Mouse (Mus musculus) neural tube, embryonic 14.5 days (tissue): Measurements from ENCODE around the gene Sncg. TPM values are rescaled to one million over a fixed set of nuclear protein-coding genes. Genes with fewer than 3 reads are reported as not detected.
A peak's percentile ranks its signal among the peaks of the same experiment; 100 is the strongest.

Source experiments
- ATAC-seq: fragments of 200-750 bp; cut with Nextera tagmentation; 2 replicates; pipeline ENCODE4 v1.8.0; 2017; ENCODE audit warnings: low read depth, mild to moderate bottlenecking, moderate TSS enrichment, moderate library complexity
- H3K27ac ChIP-seq: fragments of 300-500 bp; sonication (generic); 2 replicates; pipeline ENCODE4 v1.5.1; 2014; ENCODE audit warnings: low read depth, mild to moderate bottlenecking, control low read depth, low read length, moderate library complexity, mixed read lengths
- H3K27me3 ChIP-seq: fragments of 300-500 bp; sonication (generic); 2 replicates; pipeline ENCODE4 v1.6.1; 2014; ENCODE audit warnings: low read length; ENCODE audit not compliant: control insufficient read depth, insufficient read depth
- H3K36me3 ChIP-seq: fragments of 300-500 bp; sonication (generic); 2 replicates; pipeline ENCODE4 v1.6.1; 2014; ENCODE audit warnings: low read length, mixed read lengths; ENCODE audit not compliant: control insufficient read depth, insufficient read depth
- H3K4me1 ChIP-seq: fragments of 300-500 bp; sonication (generic); 2 replicates; pipeline ENCODE4 v1.6.1; 2014; ENCODE audit warnings: low read length; ENCODE audit not compliant: control insufficient read depth, insufficient read depth
- H3K4me2 ChIP-seq: fragments of 300-500 bp; sonication (generic); 2 replicates; pipeline ENCODE4 v1.6.1; 2014; ENCODE audit warnings: mild to moderate bottlenecking, low read depth, low read length, control low read depth
- H3K4me3 ChIP-seq: fragments of 300-500 bp; sonication (generic); 2 replicates; pipeline ENCODE4 v1.5.1; 2014; ENCODE audit warnings: low read depth, low read length, control low read depth, mixed read lengths
- H3K9ac ChIP-seq: fragments of 300-500 bp; sonication (generic); replicated peaks from 2 replicates; pipeline ENCODE4 v1.6.1; 2014; ENCODE audit warnings: low read depth, mild to moderate bottlenecking, control low read depth, low read length, mixed read lengths
- H3K9me3 ChIP-seq: fragments of 300-500 bp; sonication (generic); 2 replicates; pipeline ENCODE4 v1.6.1; 2016; ENCODE audit warnings: low read length; ENCODE audit not compliant: control insufficient read depth
- WGBS: fragments of 180-500 bp; shearing (Covaris S2); extraction: QIAGEN DNeasy Blood & Tissue Kit; methylation state at CpG from one replicate; pipeline ENCODE4 v1.1.7; 2014; 5-methylcytosine and 5-hydroxymethylcytosine counted together
- polyA plus RNA-seq: library from polyadenylated mRNA; unstranded; fragments of >200 nt; fragmentation: Nextera tagmentation; extraction: Ambion mirVana; gene quantifications from 2 replicates; pipeline ENCODE4 v1.2.1, GENCODE M21; 2014

Sncg gene
- polyA plus RNA-seq, 1 experiment from 2014 or later = 279 TPM

GRCm38 (mm10) chr14:34363490-34364253, 10.9 kb downstream of the Sncg start:
- Histone ChIP-seq H3K9me3 (no peaks in the 10 kb centered on the region), H3K36me3 (no peaks in the 10 kb centered on the region), H3K9ac (peak overlapping the region; percentile 54), H3K27ac (no peak overlapping the region; the same call in 1 of the 2 replicates), H3K4me1 (no peaks in the 10 kb centered on the region), H3K4me2 (peak overlapping the region; percentile 86), H3K4me3 (peak overlapping the region; percentile 37), H3K27me3 (no peaks in the 10 kb centered on the region)
- peak; percentile 85 for ATAC-seq
- WGBS = 1% methylated on average over 32 of the region's 32 CpGs

- ATAC-seq = peak; percentile 67; the same call in 1 of the 2 replicates
- Histone ChIP-seq H3K36me3 (no peaks in the 10 kb centered on the region), H3K4me1 (no peaks in the 10 kb centered on the region), H3K27me3 (no peaks in the 10 kb centered on the region), H3K4me3 (peak overlapping the region; percentile 37), H3K4me2 (peak overlapping the region; percentile 86), H3K9ac (peak overlapping the region; percentile 54; the same call in 1 of the 2 replicates), H3K9me3 (no peaks in the 10 kb centered on the region), H3K27ac (no peak overlapping the region)
- WGBS = 32% methylated on average over 18 of the region's 18 CpGs
Measured at GRCm38 (mm10) chr14:34362726-34363445, 11.7 kb downstream of the Sncg start.

- Histone ChIP-seq H3K27ac (no peak overlapping the region), H3K9me3 (no peaks in the 10 kb centered on the region), H3K9ac (no peak overlapping the region), H3K36me3 (no peaks in the 10 kb centered on the region), H3K27me3 (no peaks in the 10 kb centered on the region), H3K4me1 (no peaks in the 10 kb centered on the region), H3K4me3 (no peak overlapping the region), H3K4me2 (no peak overlapping the region)
- WGBS = 85% methylated on average over 4 of the region's 4 CpGs
- no peak for ATAC-seq
Measured at GRCm38 (mm10) chr14:34362135-34362534, 12.5 kb downstream of the Sncg start.

GRCm38 (mm10) chr14:34360251-34360650, 14.3 kb downstream of the Sncg start:
- no peak for ATAC-seq
- no peak overlapping the region for H3K9ac ChIP-seq
- no peaks in the 10 kb centered on the region for H3K36me3 ChIP-seq
- H3K4me2 ChIP-seq = no peak overlapping the region
- no peak overlapping the region for H3K27ac ChIP-seq
- 46% methylated on average over 6 of the region's 6 CpGs for WGBS
- no peaks in the 10 kb centered on the region for H3K9me3 ChIP-seq
- H3K4me1 ChIP-seq = no peaks in the 10 kb centered on the region
- H3K4me3 ChIP-seq = no peak overlapping the region
- H3K27me3 ChIP-seq = no peaks in the 10 kb centered on the region

- Histone ChIP-seq H3K4me3 (no peak overlapping the region), H3K9ac (no peak overlapping the region), H3K9me3 (no peaks in the 10 kb centered on the region), H3K36me3 (no peaks in the 10 kb centered on the region), H3K27ac (no peak overlapping the region), H3K4me1 (no peaks in the 10 kb centered on the region), H3K4me2 (no peak overlapping the region), H3K27me3 (no peaks in the 10 kb centered on the region)
- 55% methylated on average over 5 of the region's 5 CpGs for WGBS
- ATAC-seq = no peak
Measured at GRCm38 (mm10) chr14:34359676-34360244, 14.8 kb downstream of the Sncg start.

- no peak overlapping the region for H3K9ac ChIP-seq
- H3K4me1 ChIP-seq = no peaks in the 10 kb centered on the region
- no peak overlapping the region for H3K4me3 ChIP-seq
- H3K27me3 ChIP-seq = no peaks in the 10 kb centered on the region
- no peaks in the 10 kb centered on the region for H3K9me3 ChIP-seq
- no peaks in the 10 kb centered on the region for H3K36me3 ChIP-seq
- 84% methylated on average over 7 of the region's 7 CpGs for WGBS
- H3K27ac ChIP-seq = no peak overlapping the region
- H3K4me2 ChIP-seq = no peak overlapping the region
- ATAC-seq = no peak
Measured at GRCm38 (mm10) chr14:34357671-34358455, 16.7 kb downstream of the Sncg start.

- Histone ChIP-seq H3K4me2 (no peak within 1 kb of the TSS), H3K9me3 (no peaks in the 10 kb centered on the region), H3K27me3 (no peaks in the 10 kb centered on the region), H3K36me3 (no peaks in the 10 kb centered on the region), H3K27ac (no peak within 1 kb of the TSS), H3K4me1 (no peaks in the 10 kb centered on the region), H3K9ac (no peak within 1 kb of the TSS), H3K4me3 (no peak within 1 kb of the TSS)
- ATAC-seq = no peak
- 83% methylated on average over 6 of the region's 6 CpGs for WGBS
Measured at GRCm38 (mm10) chr14:34355301-34355700, 19.3 kb downstream of the Sncg start, which contains the start of gene Fam25c. Gene Fam25c (minus strand): TSS chr14:34355433.

- ATAC-seq = no peak
- no peak overlapping the region for H3K9ac ChIP-seq
- H3K27ac ChIP-seq = no peak overlapping the region
Measured at GRCm38 (mm10) chr14:34354456-34354855, 20.1 kb downstream of the Sncg start.

More at GRCm38 (mm10) chr14:34354456-34354855, 20.1 kb downstream of the Sncg start:
- Histone ChIP-seq H3K36me3 (no peaks in the 10 kb centered on the region), H3K4me3 (no peak overlapping the region), H3K9me3 (no peaks in the 10 kb centered on the region), H3K4me2 (no peak overlapping the region), H3K27me3 (no peaks in the 10 kb centered on the region), H3K4me1 (no peaks in the 10 kb centered on the region)
- WGBS = 84% methylated on average over 4 of the region's 4 CpGs
